Mouse (Mus musculus): ENCODE results near the gene Macrod2.
A peak's percentile ranks its signal among the peaks of the same experiment; 100 is the strongest.

The Macrod2 gene

GRCm38 (mm10) chr2:141299168-141299567 lies 904.1 kb downstream of the Macrod2 start:
- DNase-seq (ENCODE audit: low spot score in 2 of 2): no peak

- DNase-seq (ENCODE audit: low spot score in 2 of 2): no peak
Observed at GRCm38 (mm10) chr2:141301030-141301429, 905.9 kb downstream of the Macrod2 start.

GRCm38 (mm10) chr2:141308406-141308805 lies 913.3 kb downstream of the Macrod2 start:
- DNase-seq (ENCODE audit: low spot score in 2 of 2): no peak

- DNase-seq (ENCODE audit: low spot score in 2 of 2): no peak
Observed at GRCm38 (mm10) chr2:141312136-141312948, 917.2 kb downstream of the Macrod2 start.

- no peak for DNase-seq (ENCODE audit: low spot score in 2 of 2)
Observed at GRCm38 (mm10) chr2:141315349-141315748, 920.2 kb downstream of the Macrod2 start.

- DNase-seq (ENCODE audit: low spot score in 2 of 2): no peak
Observed at GRCm38 (mm10) chr2:141323956-141324460, 928.9 kb downstream of the Macrod2 start.

GRCm38 (mm10) chr2:141327296-141327695 lies 932.2 kb downstream of the Macrod2 start:
- DNase-seq (ENCODE audit: low spot score in 2 of 2): peak; percentile 19 to 44

GRCm38 (mm10) chr2:141337708-141338107 lies 942.6 kb downstream of the Macrod2 start:
- peak; percentile 6 to 8 for DNase-seq (ENCODE audit: low spot score in 2 of 2)

GRCm38 (mm10) chr2:141343988-141344535 lies 949.0 kb downstream of the Macrod2 start:
- DNase-seq (ENCODE audit: low spot score in 2 of 2): no peak

GRCm38 (mm10) chr2:141352623-141353022 lies 957.5 kb downstream of the Macrod2 start:
- DNase-seq (ENCODE audit: low spot score in 2 of 2): no peak

- no peak for DNase-seq (ENCODE audit: low spot score in 2 of 2)
Observed at GRCm38 (mm10) chr2:141388632-141389031, 993.5 kb downstream of the Macrod2 start.

- DNase-seq (ENCODE audit: low spot score in 2 of 2): no peak
Observed at GRCm38 (mm10) chr2:141391229-141391628, 996.1 kb downstream of the Macrod2 start.

- DNase-seq (ENCODE audit: low spot score in 2 of 2): no peak
Observed at GRCm38 (mm10) chr2:141394806-141395205, 999.7 kb downstream of the Macrod2 start.

- DNase-seq (ENCODE audit: low spot score in 2 of 2): no peak
Observed at GRCm38 (mm10) chr2:141408766-141409165, 1013.7 kb downstream of the Macrod2 start.

GRCm38 (mm10) chr2:141416436-141416835 lies 1021.3 kb downstream of the Macrod2 start:
- no peak for DNase-seq (ENCODE audit: low spot score in 2 of 2)

GRCm38 (mm10) chr2:141416855-141417544 lies 1021.9 kb downstream of the Macrod2 start:
- no peak for DNase-seq (ENCODE audit: low spot score in 2 of 2)

- no peak for DNase-seq (ENCODE audit: low spot score in 2 of 2)
Observed at GRCm38 (mm10) chr2:141419806-141420205, 1024.7 kb downstream of the Macrod2 start.

- no peak for DNase-seq (ENCODE audit: low spot score in 2 of 2)
Observed at GRCm38 (mm10) chr2:141434084-141434483, 1039.0 kb downstream of the Macrod2 start.

- DNase-seq (ENCODE audit: low spot score in 2 of 2): peak; percentile 19 to 48
Observed at GRCm38 (mm10) chr2:141434731-141435570, 1039.8 kb downstream of the Macrod2 start.

GRCm38 (mm10) chr2:141441896-141442295 lies 1046.8 kb downstream of the Macrod2 start:
- no peak for DNase-seq (ENCODE audit: low spot score in 2 of 2)

GRCm38 (mm10) chr2:141449078-141449680 lies 1054.1 kb downstream of the Macrod2 start:
- DNase-seq (ENCODE audit: low spot score in 2 of 2): no peak

Measured in frontal cortex, postnatal 36 days (tissue).